Comparison of ENCODE assay signal across 24 mouse cellular contexts in the genomic region with DNA sequence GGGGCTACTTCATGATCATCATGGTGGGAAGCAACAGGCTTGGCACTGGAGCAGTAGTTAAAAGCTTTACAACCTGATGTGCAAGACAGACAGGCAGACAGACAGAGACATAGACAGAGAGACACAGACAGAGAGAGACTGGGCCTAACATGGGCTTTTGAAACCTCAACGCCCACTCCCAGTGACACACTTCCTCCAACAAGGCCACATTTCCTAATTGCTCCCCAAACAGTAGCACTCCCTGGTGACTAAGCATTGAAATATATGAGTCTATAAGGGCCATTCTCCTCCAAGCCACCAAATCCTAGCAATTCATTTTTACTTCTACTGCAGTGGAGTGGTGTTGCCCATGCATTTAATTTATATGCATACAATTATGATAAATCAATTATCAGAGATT. TPM values are rescaled to one million over a fixed set of nuclear protein-coding genes. Genes with fewer than 3 reads are reported as not detected.
"Had no signal": no experiment of that assay in that cellular context is flagged by ENCODE, and none has a peak within 500 bp of the region (broad histone marks: within the 10 kb centered on the region; RNA-seq: fewer than 3 reads in every experiment).

No protein-coding gene starts in this region.

- ATAC-seq: liver, postnatal 0 days; lung, postnatal 0 days; midbrain, embryonic 13.5 days; midbrain, embryonic 15.5 days had no signal

- H3K4me1 ChIP-seq: liver, embryonic 13.5 days; liver, embryonic 15.5 days; midbrain, embryonic 13.5 days; midbrain, embryonic 15.5 days; neural tube, embryonic 12.5 days had no signal

- H3K4me3 ChIP-seq: liver, embryonic 13.5 days; liver, embryonic 15.5 days; lung, embryonic 15.5 days; midbrain, embryonic 13.5 days; midbrain, embryonic 15.5 days; neural tube, embryonic 12.5 days had no signal

- H3K4me2 ChIP-seq: liver, embryonic 13.5 days; liver, embryonic 15.5 days; lung, embryonic 15.5 days; midbrain, embryonic 11.5 days; midbrain, embryonic 13.5 days; midbrain, embryonic 15.5 days; neural tube, embryonic 12.5 days had no signal

- H3K27ac ChIP-seq: liver, embryonic 13.5 days; liver, embryonic 15.5 days; lung, embryonic 15.5 days; macrophage; midbrain, embryonic 13.5 days; midbrain, embryonic 15.5 days; neural tube, embryonic 12.5 days had no signal

- H3K9ac ChIP-seq: liver, embryonic 13.5 days; liver, embryonic 15.5 days; liver, postnatal 0 days; lung, embryonic 15.5 days; midbrain, embryonic 13.5 days; midbrain, embryonic 15.5 days; neural tube, embryonic 12.5 days had no signal

- H3K27me3 ChIP-seq: liver, embryonic 13.5 days; liver, embryonic 15.5 days; lung, embryonic 15.5 days; midbrain, embryonic 13.5 days; midbrain, embryonic 15.5 days; neural tube, embryonic 12.5 days had no signal

- H3K9me3 ChIP-seq: liver, embryonic 13.5 days; liver, embryonic 15.5 days; lung, embryonic 15.5 days; midbrain, embryonic 13.5 days; midbrain, embryonic 15.5 days; neural tube, embryonic 12.5 days had no signal

- H3K36me3 ChIP-seq: liver, embryonic 13.5 days; liver, embryonic 15.5 days; lung, embryonic 15.5 days; midbrain, embryonic 13.5 days; midbrain, embryonic 15.5 days; neural tube, embryonic 12.5 days had no signal

- DNase-seq: liver, embryonic 13.5 days; liver, postnatal 0 days; lung, adult 2 months; lung, postnatal 14 days; lung, postnatal 36 days; right cerebral cortex, postnatal 14 days; thymus, adult 18-20 months; thymus, postnatal 25 days; thymus, postnatal 4 days had no signal

RNA-seq across cellular contexts. Expression of gene Dhrs7c, which starts 41.8 kb away (rescaled TPM):
- total RNA-seq: megakaryocyte, adult 5-6 weeks; midbrain, postnatal 0 days; monocyte, adult 5-6 weeks; neutrophil, adult 5-6 weeks had no signal
- polyA plus RNA-seq: liver, embryonic 13.5 days; liver, postnatal 0 days; macrophage; midbrain, embryonic 11.5 days; midbrain, embryonic 13.5 days; midbrain, embryonic 15.5 days; neural tube, embryonic 14.5 days; spleen, adult 2 months; stomach, embryonic 14.5 days had no signal
